Mouse (Mus musculus) 416B (cell line): ENCODE measurements at regions not wholly inside any gene's neighbourhood (a gene's known extent, or its start where the extent isn't known, plus 50 kb on each side); places are given as distances from the start of the nearest gene placed in this dataset.
"Not testable (repeated sequence)": the region's sequence is repeated elsewhere in the genome, so short reads cannot be mapped to it uniquely, and the experiment has no call there.

Experiments
- DNase-seq: peaks from one replicate; pipeline ENCODE4 v3.0.0; 2011; ENCODE audit warnings: low read depth

DNA sequence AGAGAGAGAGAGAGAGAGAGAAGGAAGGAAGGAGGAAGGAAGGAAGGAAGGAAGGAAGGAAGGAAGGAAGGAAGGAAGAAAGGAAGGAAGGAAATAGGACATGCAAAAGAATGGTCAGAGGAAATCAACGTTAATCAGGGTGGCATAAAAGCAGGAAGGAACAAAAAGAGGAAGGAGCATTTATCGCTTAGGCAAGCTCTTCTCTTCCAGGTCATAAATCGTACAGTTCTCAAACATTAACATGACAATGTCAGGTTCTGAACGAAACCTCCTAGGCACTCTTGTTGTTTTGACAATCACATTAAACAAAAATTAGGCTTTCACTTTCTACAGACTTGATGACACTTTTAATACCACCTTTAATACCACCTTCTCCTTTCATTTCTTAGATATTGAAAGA lies 594.0 kb downstream of the Efna5 start:
- DNase-seq: no peak

DNA sequence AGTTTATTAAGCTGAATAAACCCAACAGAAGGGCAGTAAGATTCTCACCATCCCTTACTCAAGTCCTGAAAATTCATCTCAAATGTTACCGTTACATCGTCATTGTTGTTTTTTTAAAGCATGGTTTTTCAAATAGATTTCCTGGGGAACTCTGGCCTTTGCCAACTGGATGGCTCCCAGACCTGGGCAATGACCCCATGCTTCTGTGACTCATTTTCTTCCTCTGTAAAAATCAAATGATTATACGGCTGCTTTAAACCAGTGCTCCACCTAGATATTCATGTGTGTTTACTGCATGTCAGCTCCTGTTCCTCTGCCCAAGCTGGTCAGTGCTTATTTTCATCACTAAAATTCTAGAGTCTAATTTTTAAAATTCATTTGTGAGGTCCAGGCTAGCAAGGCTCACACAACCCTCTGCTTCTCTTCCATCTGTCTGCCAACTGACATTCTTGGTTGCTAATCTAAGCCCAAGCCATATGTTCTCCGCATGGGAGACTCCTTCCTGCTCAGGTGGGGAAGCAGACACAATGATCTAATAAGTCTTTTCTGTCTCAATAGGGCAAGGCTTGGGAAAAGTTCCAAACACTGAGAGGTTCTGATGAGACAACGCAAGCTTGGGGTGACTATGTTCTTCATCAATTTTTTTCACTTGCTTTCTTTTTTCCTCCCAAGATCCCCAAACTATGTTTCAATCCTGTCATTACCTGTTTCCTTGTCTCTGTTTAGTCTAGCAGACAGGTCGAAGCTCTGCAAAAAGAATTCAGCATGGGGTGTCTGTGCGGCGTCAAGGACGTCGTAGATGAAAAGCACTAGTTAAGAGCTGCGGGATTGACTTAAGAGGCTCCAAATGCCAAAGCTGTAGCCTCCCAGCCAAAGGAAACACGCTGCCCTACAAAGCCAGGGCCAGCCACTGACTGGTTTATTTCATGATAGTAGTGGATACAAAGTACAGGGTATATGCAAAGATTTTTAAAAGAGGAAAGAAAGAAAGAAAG lies 594.7 kb downstream of the Efna5 start:
- DNase-seq: no peak

- no peak for DNase-seq
These were observed 600.9 kb downstream of the Efna5 start for GRCm38 (mm10) chr17:62280201-62280600.

- DNase-seq: no peak
These were observed 609.7 kb downstream of the Efna5 start for GRCm38 (mm10) chr17:62271399-62271798.

DNA sequence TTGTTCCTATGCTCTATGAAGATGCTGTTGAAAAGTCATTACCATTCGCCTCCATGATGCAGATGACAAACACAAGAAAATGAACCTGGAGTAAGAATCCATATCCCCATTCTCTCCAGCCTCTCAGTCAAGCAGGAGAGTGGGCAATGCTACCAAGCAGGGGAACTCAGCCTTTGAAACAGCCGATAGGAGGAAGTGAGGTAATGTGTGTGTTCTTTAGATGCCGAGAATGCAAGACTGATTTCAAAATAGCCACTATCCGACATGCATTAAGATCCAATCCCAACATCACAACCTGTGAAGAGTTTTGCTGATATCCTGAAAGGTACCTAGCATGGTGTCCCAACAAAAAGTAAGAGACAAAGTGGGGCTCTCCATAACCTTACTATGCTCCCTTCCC lies 611.8 kb downstream of the Efna5 start:
- no peak for DNase-seq

DNA sequence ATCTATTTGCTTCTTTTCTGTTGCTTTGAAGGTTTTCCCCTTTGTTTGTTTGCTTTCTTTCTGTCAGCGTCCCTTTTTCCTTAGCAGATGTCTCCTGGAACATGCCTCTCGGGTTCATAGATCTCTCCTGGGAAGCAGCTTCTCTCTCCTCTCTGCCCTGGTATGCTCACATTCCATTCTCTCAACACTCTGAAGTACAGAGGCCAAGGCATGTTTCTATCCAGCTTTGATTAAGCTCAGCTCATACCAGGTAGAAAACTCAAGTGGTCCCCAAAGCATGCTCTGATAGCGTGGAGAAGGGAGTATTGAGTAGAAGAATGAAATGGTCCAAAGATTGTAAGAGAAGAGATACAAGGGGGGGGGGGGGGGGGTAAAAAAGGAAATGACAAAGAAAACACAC lies 627.7 kb downstream of the Efna5 start:
- DNase-seq: no peak

GRCm38 (mm10) chr17:62248011-62248410 lies 633.1 kb downstream of the Efna5 start:
- no peak for DNase-seq

GRCm38 (mm10) chr17:62246650-62247049 lies 634.5 kb downstream of the Efna5 start:
- peak; percentile 33 for DNase-seq

DNA sequence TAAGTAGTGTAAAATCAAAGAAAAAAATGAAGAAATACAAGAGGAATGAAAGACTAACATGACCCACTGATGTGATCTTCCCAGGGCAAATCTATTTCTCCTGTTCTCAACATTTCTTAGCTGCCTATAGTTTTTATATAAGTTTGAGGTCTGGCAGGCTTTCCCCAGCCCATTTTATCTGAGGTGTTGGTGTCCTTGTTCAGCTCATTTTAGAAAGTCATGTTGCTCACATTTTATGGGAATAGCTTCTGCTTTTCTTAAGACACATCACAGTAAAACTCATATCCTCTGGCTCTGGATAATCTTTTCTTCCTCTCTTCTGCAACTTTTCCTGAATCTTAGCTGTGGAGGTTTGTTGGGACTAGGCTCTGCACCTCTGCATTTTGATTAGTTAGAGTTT lies 650.2 kb downstream of the Efna5 start:
- DNase-seq: no peak

DNA sequence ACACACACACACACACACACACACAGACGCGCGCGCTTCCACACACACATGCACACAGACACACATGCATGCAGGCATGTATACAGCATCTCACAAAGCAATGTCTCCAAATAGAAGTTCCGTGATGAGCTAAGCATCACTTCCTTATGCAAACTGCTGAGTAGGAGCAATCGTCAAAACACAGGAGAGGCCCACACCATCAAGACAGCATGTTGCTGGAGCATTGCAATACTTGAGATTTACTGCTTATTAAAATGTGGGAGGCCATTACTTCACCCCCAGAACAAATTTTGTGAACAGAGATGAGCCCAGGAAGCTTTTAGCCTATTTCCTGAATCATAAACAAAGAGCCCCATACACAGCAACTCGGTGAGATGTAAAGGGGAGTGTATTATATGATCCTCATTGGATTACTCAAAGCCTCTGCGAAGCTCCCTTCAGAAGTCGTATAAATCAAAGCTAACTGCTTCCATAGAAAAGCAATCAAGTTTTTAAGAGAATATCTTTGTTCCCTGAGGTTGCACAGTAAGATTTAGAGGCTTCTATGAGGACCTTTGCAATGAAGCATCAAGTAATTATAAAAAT lies 670.6 kb downstream of the Efna5 start:
- no peak for DNase-seq

GRCm38 (mm10) chr17:62202658-62203057 lies 678.5 kb downstream of the Efna5 start:
- no peak for DNase-seq

- no peak for DNase-seq
These were observed 680.6 kb downstream of the Efna5 start for GRCm38 (mm10) chr17:62200491-62200890.

GRCm38 (mm10) chr17:62199559-62199958 lies 681.6 kb downstream of the Efna5 start:
- DNase-seq: no peak

GRCm38 (mm10) chr17:62178612-62179210 lies 702.4 kb downstream of the Efna5 start:
- DNase-seq: no peak

GRCm38 (mm10) chr17:62176336-62176735 lies 704.8 kb downstream of the Efna5 start:
- DNase-seq: no peak

- no peak for DNase-seq
These were observed 708.8 kb downstream of the Efna5 start for GRCm38 (mm10) chr17:62172305-62172704.

DNA sequence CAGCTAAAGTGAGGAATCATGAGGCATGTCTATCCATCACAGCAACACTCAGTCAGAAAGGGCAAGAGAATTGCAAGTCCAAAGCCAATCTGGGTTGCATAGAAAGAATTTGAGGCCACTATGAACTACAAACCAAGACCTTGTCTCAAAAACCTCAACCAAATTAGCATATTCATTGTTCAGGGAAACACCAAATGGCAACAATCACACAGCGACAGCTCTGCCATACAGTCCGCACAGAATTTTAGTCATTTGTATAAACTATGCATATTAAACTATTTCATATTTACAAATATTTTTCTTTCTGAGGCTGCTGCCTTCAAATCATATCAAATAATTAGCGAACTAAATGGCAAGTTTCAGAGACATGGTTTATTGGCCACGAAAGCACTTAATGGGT lies 709.6 kb downstream of the Efna5 start:
- no peak for DNase-seq

DNA sequence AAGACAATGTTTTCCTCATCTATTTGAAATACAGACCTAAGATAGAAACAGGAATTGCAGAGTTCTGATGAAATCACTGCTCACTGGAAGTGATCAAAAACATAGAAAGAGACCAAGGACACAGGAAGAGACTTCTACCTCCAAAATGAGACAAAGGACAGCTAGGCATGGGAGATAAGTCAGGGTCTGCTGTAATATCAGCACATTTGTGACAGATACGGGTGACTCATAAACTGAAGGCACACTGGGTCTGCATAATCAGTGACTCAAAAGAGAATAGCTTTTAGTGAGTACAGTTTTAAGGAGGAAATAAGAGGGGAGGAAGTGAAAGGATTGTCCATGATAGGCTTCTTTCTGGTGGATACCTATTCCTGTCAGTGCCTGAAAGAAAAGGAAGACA lies 719.7 kb downstream of the Efna5 start:
- DNase-seq: peak; percentile 90

DNA sequence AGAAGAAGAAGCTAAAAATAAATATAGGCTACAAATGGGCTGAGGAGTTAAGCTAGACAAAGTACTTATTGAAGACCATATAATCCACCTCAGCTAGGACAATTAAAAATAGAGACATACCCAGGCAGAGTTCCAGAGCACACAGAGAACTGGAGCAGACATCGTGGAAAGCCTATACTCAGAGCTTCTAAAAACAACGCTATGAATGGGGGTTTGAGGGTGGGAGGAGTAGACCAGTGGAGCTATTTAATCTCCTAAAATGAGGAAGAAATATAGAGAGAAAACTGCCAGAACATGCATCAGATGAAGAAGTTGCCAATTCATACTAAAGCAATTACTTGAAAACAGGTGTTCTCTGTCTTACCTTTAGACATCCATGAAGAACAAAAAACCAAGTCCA lies 720.8 kb downstream of the Efna5 start:
- no peak for DNase-seq

DNA sequence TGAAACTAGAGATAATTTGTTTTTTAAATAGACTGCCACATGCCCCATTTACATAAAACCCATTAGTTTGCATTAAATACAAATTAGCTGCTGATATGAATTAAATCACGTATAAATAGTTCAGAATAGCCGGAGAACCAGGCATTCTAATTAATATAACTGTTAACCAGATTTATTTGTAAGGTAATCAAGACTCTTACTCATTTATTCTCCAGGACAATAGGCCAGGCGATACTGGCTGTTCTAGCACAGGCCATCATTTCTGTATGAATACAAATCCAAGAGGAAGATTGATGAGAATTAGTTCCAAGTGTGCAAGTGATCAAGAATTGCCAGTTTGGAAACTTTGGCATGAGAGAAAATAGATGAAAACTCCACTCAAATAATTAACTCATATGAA lies 746.1 kb downstream of the Efna5 start:
- DNase-seq: no peak

GRCm38 (mm10) chr17:62111703-62112102 lies 769.4 kb downstream of the Efna5 start:
- not testable (repeated sequence) for DNase-seq

- DNase-seq: no peak
These were observed 772.1 kb downstream of the Efna5 start for GRCm38 (mm10) chr17:62109052-62109451.

DNA sequence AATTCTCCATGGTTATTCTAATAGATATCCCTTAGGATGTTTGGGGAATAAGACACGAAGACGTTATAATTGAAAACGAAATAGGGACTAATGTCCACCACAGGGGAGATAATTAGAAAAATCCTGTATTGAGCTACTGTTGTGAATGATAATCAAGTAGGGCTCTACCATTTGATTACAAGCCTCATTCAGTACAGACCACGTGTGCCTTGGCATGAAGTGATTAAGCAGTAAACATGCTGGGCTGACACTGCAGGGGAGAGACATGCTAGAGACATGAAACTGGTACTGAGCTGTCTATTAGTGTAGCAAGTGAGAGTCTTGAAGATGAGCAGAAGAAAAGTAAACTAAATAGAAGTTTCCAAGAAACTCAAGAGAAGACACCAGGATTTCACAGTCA lies 797.8 kb downstream of the Efna5 start:
- no peak for DNase-seq
